Mouse (Mus musculus): ENCODE results near the gene Lctl.

The Lctl gene

GRCm38 (mm10) chr9:64116876-64117275 is at the start of gene Lctl:
Gene Lctl, plus strand, starts transcription at chr9:64117147.
- peak; percentile 68 for DNase-seq (ENCODE audit: low spot score)

- DNase-seq (ENCODE audit: low spot score): no peak
Measured at GRCm38 (mm10) chr9:64067787-64068186, 49.2 kb upstream of the Lctl start.

GRCm38 (mm10) chr9:64068571-64068970 is 48.4 kb upstream of the Lctl start:
- no peak for DNase-seq (ENCODE audit: low spot score)

GRCm38 (mm10) chr9:64069131-64069530 is 47.8 kb upstream of the Lctl start:
- no peak for DNase-seq (ENCODE audit: low spot score)

- no peak for DNase-seq (ENCODE audit: low spot score)
Measured at GRCm38 (mm10) chr9:64070674-64071073, 46.3 kb upstream of the Lctl start.

GRCm38 (mm10) chr9:64074831-64075230 is 42.1 kb upstream of the Lctl start:
- no peak for DNase-seq (ENCODE audit: low spot score)

GRCm38 (mm10) chr9:64076412-64076811 is 40.5 kb upstream of the Lctl start:
- DNase-seq (ENCODE audit: low spot score): no peak

- DNase-seq (ENCODE audit: low spot score): no peak
Measured at GRCm38 (mm10) chr9:64078386-64078792, 38.6 kb upstream of the Lctl start.

GRCm38 (mm10) chr9:64079922-64080321 is 37.0 kb upstream of the Lctl start:
- DNase-seq (ENCODE audit: low spot score): no peak

- peak; percentile 49 for DNase-seq (ENCODE audit: low spot score)
Measured at GRCm38 (mm10) chr9:64084231-64084630, 32.7 kb upstream of the Lctl start.

GRCm38 (mm10) chr9:64084661-64085399 is 32.1 kb upstream of the Lctl start:
- DNase-seq (ENCODE audit: low spot score): peak; percentile 76

- no peak for DNase-seq (ENCODE audit: low spot score)
Measured at GRCm38 (mm10) chr9:64085976-64086375, 31.0 kb upstream of the Lctl start.

- DNase-seq (ENCODE audit: low spot score): no peak
Measured at GRCm38 (mm10) chr9:64086543-64086942, 30.4 kb upstream of the Lctl start.

- DNase-seq (ENCODE audit: low spot score): peak; percentile 63
Measured at GRCm38 (mm10) chr9:64087461-64088235, 29.3 kb upstream of the Lctl start.

GRCm38 (mm10) chr9:64088346-64088745 is 28.6 kb upstream of the Lctl start:
- DNase-seq (ENCODE audit: low spot score): no peak

GRCm38 (mm10) chr9:64089004-64089403 is 27.9 kb upstream of the Lctl start:
- DNase-seq (ENCODE audit: low spot score): no peak

- no peak for DNase-seq (ENCODE audit: low spot score)
Measured at GRCm38 (mm10) chr9:64094083-64094482, 22.9 kb upstream of the Lctl start.

GRCm38 (mm10) chr9:64098282-64098681 is 18.7 kb upstream of the Lctl start:
- DNase-seq (ENCODE audit: low spot score): no peak

- DNase-seq (ENCODE audit: low spot score): peak; percentile 78
Measured at GRCm38 (mm10) chr9:64100442-64100841, 16.5 kb upstream of the Lctl start.

- no peak for DNase-seq (ENCODE audit: low spot score)
Measured at GRCm38 (mm10) chr9:64105301-64105700, 11.6 kb upstream of the Lctl start.

GRCm38 (mm10) chr9:64110502-64110901 is 6.4 kb upstream of the Lctl start:
- DNase-seq (ENCODE audit: low spot score): no peak

GRCm38 (mm10) chr9:64114646-64115045 is 2.3 kb upstream of the Lctl start:
- no peak for DNase-seq (ENCODE audit: low spot score)

- DNase-seq (ENCODE audit: low spot score): no peak
Measured at GRCm38 (mm10) chr9:64115756-64116155, 1.2 kb upstream of the Lctl start.

Data from ovary, postnatal 36 days (tissue).